Mouse (Mus musculus): ENCODE results near the gene Syk.
A peak's percentile ranks its signal among the peaks of the same experiment; 100 is the strongest.

Syk gene

DNA sequence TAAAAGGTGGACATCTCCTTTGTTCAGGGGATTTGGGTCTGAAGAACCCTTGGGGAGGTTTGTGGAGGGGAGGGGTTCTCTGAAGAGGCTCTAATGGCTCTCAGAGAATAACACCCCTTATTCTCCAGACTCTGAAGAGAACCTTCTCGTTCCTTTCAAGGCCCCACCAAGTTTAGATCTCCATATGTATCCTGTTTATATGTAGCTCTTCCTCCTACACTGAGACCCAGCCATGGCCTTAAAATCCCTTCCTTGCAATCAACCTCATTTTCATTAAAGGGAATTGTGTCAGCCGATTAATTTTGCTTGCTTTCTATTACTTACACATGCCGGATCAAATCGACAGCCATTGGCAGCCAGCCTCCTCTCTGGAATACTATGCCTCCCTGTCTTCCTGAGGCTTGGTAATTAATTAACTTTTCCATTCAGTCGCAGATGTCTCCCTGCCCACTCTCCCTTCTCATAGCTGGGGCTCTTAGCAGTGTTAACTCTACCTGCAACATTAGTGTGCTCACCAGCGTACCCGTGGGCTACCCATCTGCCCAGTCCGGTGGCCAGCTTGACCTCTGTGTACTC, 13.7 kb upstream of the Syk start:
- no peak for DNase-seq (ENCODE audit: low spot score)

DNA sequence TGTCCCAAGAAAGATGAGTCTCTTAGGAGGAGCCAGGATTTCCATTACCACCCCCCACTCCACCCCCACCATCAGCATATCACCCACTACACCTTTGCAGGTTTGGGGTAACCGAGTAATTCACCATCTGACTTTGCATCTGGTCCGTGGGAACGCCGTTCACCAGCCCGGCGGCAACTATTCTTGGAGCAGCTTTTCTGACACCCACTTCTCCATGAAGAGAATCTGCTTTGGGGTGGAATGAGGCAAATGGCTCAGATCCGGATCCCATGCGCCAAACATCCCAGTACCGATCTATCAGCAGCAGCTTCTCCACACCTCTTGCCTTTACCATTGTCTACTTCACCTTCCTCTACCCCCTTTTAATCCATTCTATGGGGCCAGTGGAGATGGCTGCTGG, 12.7 kb upstream of the Syk start:
- DNase-seq (ENCODE audit: low spot score) = no peak

DNA sequence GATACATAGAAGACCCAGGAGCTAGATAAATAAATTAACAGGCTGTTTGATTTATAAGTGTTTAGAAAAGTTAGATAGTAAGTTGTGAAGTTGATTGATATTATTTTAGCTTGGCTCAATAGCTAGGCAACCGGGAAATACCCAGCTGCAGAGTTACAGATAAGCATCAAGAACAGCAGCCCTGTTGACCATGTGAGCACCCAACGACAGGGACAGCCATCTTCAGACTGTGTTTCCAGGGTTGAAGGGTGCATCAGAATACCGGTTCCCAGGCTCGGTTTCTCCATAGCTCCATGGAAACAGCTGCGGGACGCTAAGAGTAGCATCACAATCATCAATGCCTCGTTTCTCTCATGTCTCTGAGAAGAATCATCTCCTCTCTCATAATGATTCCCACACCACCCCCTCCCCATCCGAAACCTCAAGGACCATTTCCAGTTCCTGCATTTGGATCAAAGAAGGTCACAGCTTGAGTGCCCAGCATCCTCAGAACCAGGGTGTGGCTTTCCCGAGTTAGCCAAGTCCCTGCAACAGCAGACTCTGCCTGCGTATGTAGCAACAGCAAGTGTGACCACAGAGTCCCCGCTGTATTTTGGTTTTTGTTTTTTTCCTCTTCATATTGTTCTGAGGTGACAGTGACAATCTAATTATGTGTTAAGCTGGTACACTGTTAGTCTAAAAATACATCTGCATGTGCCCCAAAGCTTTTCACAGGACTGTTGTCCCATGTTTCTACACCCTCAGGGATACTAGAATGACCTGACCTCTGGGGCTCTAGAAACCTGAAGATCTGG, 11.2 kb upstream of the Syk start:
- DNase-seq (ENCODE audit: low spot score) = no peak

DNA sequence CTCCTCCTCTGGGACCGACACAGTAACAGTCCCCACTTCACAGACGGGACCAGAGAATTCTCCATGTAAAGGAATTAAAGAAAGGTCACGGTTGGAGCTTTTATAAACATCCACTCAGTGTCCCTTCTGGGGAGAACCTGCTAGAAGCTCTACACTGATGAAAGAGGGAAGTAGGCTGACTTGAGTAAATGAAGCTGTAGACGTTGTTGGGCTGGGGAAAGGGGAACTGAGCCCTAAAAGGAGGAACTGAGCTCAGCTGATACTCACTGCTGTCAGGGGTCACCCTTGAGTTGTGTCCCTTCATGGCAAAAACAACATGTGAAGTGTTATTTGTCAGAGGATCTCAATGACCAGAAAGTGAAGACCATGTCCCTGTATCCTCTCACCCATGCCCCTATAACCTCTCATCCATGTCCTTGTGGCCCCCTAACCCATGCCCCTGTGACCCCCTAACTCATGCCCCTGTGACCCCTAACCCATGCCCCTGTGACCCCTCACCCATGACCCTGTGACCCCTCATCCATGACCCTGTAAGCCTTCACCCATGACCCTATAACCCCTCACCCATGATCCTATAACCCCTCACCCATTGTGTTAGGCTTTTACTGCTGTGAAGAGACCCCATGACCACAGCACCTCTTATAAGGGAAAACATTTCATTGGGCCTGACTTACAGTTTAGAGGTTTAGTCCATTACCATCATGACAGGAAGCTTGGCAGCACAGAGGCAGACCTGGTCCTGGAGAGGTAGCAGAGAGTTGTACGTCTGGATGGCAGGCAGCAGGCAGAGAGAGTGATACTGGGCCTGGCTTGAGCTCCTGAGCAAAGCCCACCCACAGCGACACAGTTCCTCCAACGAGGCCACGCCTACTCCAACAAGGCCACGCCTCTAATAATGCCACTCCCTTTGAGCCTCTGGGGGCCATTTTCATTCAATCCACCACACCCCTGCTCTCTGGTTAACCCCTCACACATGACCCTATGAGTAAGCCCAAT, 10.2 kb upstream of the Syk start:
- DNase-seq (ENCODE audit: low spot score) = no peak

DNA sequence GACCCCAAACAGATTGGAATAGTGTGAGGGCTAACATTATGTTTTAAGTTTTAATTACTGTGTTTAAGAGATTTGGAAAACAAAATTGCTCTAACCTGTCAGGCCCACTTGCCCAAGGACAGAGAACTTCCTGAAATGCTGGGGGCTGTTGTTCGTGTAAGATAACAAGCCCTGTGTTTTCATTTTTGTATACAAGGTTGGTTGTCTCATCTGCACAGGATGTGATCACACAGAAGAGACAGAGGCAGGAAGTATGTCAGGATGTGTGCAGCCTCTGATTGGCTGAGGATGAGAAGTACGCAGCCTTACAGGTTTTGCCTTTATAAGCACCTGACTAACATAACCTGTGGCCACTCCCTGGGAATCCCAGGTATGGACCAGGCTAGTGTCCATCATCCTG, 8.7 kb upstream of the Syk start:
- no peak for DNase-seq (ENCODE audit: low spot score)

DNA sequence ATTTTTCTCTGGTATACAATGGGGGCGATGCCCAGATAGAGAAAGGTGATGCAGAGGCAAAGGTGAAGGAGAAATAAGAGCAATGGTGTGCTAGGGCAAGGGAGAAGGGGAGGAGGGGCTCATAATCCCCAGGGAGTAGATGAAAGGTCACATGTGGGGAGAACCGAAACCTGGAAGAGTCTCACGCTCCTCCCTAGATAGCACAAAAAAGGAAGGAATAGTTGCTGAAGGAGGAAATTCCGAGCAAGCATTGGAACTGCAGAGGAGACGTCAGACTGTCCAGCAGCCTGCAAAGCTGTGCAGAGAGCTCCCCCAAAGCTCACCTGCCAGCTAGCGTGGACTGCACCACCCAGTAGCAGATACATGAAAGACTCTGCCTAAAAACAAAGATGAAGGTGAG, 7.5 kb upstream of the Syk start:
- DNase-seq (ENCODE audit: low spot score) = no peak

DNA sequence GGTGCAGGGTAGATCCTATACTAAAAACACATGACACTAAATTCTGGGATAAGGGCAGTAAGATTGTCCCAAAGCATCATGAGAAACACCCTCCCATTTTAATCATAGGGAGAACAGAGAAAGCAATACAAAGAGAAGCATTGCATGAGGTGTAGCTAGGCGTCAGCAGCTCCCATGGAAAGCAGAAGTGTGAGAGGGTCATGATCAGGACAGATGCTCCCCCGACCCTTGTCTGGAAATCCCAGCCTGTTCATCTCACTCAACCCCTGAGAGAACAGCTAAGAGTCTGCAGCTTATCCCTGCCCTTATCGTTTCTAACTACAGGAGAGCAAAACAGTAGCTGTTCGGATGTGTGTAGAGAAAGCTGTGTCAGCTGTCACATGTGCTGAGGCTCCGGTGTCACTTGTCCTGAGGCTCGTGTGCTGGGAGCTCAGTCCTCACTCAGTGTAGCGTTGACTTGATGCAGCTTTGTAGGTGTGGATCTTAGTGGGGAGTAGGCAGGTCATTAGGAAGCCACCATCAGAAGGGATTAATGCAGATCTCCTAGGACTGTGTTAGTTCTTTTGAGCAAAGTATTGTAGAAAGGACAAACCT, 6.9 kb upstream of the Syk start:
- no peak for DNase-seq (ENCODE audit: low spot score)

DNA sequence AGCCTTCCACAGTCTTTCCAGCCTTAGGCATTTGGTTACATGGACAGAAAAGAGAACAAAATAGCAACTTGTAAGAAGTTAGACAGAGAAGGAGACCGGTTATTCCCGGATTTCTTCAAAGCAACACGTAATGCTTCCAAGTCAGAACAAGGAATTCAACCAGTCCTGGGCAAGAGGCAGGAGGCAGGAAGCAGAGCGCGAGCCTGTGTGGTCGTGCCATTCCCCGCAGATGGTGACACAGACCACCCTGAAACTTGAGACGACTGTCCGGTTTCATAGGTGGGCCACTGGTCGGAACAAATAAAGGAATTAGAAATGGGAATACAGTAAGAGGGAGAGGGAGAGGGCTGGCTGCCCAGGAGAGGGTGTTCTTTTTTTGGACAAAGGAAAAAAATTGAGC, 6.1 kb upstream of the Syk start:
- DNase-seq (ENCODE audit: low spot score) = no peak

DNA sequence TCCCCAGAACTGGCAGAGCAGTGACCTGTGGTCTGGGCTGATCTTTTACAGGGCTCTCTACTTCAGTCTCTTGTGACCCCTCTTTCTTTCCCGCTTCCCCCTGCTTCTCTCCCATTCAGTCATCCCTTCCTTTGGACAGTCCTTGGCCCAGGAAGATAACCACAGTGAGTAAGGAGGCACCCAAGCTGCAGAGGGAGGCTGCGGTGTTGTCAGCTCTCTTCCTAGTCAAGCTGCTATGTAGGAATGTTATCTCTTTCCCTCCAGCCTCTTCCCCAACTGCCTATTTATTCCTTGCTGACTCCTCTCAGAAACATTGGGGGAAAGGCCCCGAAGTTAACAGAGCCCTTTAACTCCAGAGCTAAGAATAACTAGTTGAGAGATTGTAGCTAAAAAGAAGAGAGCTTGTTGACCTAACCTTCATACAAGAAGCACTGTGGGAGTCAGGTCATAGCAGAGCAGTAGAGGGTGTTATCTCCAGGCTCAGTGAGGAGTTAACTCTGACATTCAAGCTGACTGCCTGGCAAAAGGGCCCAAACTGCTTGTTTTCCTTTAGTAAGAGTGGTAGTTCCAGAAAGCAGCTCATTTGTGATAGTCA, 5.5 kb upstream of the Syk start:
- DNase-seq (ENCODE audit: low spot score) = no peak

DNA sequence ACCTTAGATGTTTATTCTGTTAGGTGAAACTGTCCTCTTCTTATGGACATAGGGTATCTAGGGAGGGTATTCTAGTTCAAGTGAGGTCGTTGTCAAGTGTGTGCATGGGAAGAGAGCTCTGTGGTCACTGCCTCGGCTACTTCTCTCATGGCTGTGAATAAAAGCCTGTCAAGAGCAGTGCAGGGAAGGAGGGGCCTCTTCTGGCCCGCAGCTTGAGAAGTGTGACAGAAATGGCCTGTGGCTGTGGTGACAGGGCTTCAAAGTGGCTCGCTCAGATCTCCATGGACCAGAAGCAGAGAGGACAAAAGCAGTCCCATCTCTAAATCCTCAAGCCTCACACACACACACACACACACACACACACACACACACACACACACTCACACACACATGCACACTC, 5.0 kb upstream of the Syk start:
- DNase-seq (ENCODE audit: low spot score) = no peak

DNA sequence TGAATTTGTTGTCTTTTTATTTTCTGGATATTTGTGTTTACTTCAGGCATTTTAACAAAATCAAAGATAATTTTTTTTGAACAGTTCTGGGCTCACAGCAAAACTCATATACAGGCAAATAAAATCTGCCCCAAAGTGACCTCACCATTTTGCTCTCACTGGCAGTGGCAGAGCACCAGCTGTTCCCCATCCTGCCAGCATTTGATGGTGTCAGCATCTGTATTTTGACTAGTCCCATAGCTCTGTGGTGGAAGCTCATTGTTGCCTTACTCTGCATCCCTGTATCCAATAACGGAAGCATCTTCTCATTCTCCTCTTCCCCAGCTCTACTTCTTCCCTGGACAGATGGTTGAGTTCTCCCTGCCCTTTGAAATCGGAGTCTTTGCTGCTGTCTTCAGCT, 4.2 kb upstream of the Syk start:
- no peak for DNase-seq (ENCODE audit: low spot score)

DNA sequence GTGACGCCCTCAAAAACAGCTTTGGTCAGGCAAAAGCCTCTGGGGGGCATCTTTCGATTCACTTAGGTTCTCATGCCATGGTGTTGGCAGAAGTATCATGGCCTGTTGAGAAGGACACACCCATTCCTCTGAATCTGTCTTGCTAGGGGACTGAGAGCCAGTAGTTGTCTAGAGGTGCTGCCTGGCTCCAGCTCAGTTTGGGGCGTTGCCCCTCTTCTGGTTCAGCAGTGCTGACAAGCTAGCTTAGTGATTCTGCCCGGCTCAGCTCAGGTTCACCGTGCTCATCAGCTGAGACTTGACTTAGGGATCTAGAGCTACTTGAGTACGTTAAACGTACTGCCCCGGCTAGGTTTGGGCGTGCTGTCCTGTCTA, 481 bp upstream of the Syk start:
- peak; percentile 15 for DNase-seq (ENCODE audit: low spot score)

DNA sequence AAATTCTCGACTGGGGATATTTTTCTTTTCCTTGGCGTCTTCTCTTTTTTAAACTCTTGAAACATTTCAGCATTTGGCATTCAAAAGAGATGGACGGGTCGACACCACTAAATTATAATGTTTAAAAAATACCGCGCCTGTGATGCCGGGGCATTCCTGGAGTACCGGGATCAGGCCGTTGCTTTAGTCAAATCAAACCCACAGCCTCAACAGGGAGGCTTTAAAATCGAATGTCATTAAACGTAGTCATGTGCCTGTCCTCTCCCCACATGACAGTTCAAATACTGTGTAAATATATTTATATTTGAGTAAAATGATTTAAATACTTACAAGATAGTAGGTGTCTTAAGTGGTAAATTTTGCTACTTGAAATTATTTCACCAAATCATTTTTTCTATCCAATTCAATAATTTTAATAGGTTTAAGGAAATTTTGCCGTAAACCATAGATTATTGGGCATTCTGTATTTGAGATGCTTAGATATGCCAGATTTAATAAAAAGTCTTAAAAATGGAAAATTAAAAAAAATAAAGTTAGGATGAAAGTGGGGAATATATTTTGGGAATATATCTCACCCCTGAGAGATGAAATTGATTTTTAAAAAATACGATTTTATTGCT, 1.1 kb downstream of the Syk start:
- DNase-seq (ENCODE audit: low spot score) = no peak

DNA sequence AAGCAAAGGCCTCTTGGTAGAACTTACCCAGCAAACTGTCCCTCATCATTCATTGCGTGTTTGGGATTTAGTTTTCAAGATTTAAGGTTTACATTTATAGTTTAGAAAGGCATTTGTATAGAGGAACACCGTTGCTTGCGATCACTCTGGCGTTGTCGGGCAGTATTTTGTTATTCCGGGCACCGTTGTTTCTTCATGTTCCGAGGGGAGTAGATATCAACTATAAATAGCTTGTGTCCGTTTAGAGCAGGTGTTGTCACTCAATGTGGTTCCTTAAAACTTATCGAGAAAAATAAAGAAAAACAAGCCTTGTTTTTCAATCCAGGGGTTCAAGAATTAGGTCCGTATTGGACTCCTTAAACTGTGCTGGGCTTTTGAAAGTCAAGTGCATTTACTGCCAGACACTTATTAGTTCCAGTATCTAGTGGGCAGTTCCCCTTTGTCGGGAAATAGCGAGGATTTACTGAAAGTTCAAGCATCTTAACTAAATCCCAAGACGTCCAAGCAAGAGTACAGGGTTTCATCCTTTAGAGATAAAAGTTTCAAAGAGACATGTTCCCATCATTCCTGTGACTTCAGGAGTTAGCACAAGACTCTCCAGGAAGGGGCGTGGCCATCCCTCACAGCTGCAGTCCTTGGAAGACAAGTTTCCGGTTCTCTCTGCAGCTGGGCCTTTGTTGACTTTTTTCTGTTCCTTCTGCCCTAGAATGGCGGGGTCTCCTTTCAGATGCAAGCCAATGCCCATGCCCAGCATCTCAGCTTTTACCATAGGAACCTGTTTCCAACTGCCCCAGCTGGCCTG, 1.9 kb downstream of the Syk start:
- peak; percentile 9 for DNase-seq (ENCODE audit: low spot score)

DNA sequence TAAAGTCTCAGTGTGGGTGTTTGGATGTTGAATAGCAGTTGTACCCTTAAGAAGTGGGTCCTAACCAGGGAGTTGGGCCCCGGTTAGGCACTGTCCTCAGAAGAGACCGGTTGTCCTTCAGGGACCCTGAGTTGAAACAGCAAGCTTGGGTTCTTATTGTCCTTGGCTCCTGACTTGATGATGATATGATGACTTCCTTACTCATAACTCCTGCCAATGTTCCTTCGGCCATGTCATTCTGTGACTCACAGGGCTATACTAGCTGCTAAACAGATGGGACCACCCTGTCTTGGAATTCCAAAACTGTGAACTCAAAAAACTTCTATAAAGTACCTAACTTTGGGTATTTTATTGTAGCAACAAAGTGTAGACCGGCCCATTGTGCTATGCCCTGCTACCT, 4.8 kb downstream of the Syk start:
- DNase-seq (ENCODE audit: low spot score) = no peak

DNA sequence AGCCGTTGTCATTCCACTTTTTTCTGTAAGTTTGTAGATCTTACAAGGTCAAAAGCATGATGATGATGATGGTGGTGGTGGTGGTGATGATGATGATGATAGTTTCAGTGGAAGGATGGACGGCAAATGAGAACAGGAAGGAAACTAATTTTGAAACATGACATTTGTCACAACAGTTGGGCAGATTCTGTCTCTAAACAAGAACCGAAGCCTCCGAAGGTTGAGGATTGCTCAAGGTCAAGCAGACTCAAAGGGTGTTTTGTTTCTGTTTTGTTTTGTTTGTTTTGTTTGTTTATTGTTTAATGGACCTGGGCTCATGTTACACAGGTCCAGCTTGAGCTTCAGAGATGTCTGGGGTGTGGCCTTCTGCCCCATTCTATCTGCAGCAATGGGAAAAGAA, 6.1 kb downstream of the Syk start:
- DNase-seq (ENCODE audit: low spot score) = no peak

DNA sequence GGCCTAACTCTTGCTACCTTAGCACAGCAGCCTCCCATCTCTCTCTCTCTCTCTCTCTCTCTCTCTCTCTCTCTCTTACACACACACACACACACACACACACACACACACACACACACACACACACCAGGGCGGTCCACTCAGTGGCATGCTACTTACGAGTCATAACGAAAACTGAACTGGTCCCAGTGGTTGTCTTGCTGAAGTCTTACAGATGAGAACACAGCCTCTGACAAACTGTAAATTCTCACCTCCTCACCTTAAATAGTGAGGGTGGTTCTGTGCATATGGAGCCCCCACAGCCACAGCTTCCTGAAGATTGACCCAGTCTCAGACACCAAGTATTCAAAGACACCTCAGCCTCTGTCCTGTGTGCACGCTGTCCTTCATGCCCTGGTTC, 8.9 kb downstream of the Syk start:
- no peak for DNase-seq (ENCODE audit: low spot score)

DNA sequence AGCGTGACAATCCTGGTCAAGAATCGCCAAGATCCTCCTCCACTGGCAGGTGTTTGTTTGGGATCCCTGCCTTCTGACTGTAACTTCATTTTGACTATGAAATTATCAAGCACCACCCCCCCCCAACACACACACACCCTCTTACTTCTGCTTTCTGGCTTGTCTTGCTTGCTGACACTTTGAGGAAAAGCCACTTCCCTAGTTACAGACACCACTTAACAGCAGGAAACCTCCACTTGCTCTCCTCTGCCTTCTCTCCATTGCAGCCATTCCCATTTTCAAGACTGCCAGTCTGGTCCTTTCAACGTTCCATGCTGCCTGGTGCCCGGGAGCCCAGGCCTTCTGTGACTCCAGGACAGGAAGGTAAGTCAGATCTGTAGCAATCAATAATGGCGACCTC, 13.7 kb downstream of the Syk start:
- no peak for DNase-seq (ENCODE audit: low spot score)

DNA sequence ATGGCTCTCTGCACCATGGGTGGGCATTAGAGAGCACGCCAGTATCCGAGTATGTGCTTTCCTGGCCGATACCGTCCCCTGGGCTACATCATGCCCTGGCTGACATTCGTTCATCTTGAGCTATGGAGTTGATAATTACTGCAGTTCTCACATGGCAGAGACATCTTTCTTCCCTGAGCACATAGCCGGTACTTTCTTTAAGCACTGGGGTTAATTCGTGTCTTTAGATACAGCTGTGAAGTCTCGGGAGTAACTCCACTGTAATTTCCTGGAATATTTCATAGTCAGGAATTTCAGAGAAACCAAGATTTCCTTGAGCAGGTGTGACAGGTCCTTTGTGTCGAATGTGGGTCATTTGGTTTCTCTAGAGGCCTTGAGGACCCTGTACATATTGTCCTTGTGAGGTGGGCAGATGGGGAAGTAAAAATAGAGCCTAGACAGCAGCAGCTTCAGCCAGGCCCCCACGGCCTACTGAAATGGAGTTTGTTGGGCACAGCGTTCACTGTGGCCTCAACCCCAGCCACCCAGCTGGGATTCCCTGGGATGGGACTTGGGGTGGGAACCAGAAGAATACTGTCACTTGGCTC, 14.2 kb downstream of the Syk start:
- DNase-seq (ENCODE audit: low spot score) = no peak

DNA sequence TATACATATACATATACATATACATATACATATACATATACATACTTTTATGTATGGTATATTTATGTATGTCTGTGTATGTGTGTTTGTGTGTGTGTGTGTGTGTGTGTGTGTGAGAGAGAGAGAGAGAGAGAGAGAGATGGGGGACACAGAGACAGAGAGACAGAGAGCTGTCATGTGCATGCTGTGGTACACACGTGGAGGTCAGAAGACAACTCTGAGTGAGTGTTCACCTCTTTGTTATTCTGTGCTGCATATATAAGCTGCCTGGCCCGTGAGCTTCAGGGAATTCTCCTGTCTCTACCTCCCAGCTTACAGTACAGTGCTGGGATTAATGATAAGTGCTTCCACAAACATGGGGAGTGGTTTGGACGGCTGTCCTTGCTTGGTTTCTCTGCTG, 15.3 kb downstream of the Syk start:
- DNase-seq (ENCODE audit: low spot score) = no peak
